In the genomic region with DNA sequence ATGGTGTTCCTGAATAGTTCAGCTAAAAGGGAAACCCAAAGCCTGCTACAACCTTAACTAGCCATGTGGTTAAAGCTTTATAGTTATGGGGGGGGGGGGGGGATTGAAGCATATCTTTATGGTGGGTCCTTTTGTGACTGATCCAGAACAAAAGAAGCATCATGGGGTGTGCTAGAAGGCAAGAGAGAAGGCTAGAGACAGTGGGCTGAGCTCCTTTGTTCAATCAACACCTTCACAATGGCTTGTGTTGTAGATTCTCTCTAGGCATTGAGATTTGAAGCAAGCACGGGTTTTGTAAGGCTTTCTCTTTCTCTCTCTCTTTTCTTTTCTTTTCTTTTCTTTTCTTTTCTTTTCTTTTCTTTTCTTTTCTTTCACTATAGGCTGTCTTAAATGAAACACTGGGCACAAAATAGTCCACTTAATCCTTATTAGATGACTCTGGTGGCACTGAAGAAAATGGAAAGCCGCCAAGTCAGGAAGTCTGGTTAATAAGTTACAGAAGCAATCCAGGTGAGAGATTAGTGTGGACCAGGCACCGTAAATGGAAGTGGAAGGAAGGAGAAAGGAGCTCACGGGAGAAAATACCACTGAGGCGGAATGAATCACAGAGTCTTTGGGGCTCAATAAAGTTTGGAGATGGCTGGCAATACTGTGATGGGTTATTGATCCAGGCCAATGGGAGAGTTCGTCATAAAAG, we compare ENCODE assay signal across 14 mouse cellular contexts. TPM values are rescaled to one million over a fixed set of nuclear protein-coding genes. Genes with fewer than 3 reads are reported as not detected.
DNase-seq lines count a peak whose midpoint lies in the region; ATAC-seq and TF ChIP-seq lines count a peak whose summit lies in the region.
"Had no signal": no experiment of that assay in that cellular context is flagged by ENCODE, and none has a peak within 500 bp of the region (broad histone marks: within the 10 kb centered on the region; RNA-seq: fewer than 3 reads in every experiment).

No protein-coding gene starts in this region.

- H3K4me1 ChIP-seq in liver, postnatal 0 days (ENCODE audit: insufficient read depth): peaks cover 3% of the 10 kb centered on the region
- 0 out of 2 replicates have a peak, but pooled peaks cover 7% of the 10 kb centered on the region for H3K4me1 ChIP-seq in kidney, postnatal 0 days (replicated peaks; ENCODE audit: insufficient read depth, low read length)
- no peaks in the 10 kb centered on the region for H3K4me1 ChIP-seq in lung, postnatal 0 days (ENCODE audit: insufficient read depth, low read depth, low read length)
- no peaks in the 10 kb centered on the region for H3K4me1 ChIP-seq in stomach, postnatal 0 days (replicated peaks; ENCODE audit: control insufficient read depth, insufficient read depth)
- H3K4me1 ChIP-seq: embryonic facial prominence, embryonic 12.5 days; heart, embryonic 12.5 days; neural tube, embryonic 13.5 days had no signal

- no peaks in the 10 kb centered on the region for H3K36me3 ChIP-seq in liver, postnatal 0 days (replicated peaks; ENCODE audit: insufficient read depth, low read length)
- no peaks in the 10 kb centered on the region for H3K36me3 ChIP-seq in kidney, postnatal 0 days (ENCODE audit: insufficient read depth, low read length)
- H3K36me3 ChIP-seq in lung, postnatal 0 days (ENCODE audit: insufficient read depth, low read length): no peaks in the 10 kb centered on the region
- H3K36me3 ChIP-seq in stomach, postnatal 0 days (ENCODE audit: control insufficient read depth, insufficient read depth, low read length): no peaks in the 10 kb centered on the region
- H3K36me3 ChIP-seq: embryonic facial prominence, embryonic 12.5 days; heart, embryonic 12.5 days; neural tube, embryonic 13.5 days had no signal

- no peaks in the 10 kb centered on the region for H3K9me3 ChIP-seq in liver, postnatal 0 days (ENCODE audit: low read length)
- no peaks in the 10 kb centered on the region for H3K9me3 ChIP-seq in kidney, postnatal 0 days (replicated peaks; ENCODE audit: low read length)
- H3K9me3 ChIP-seq in lung, postnatal 0 days (ENCODE audit: low read length): no peaks in the 10 kb centered on the region
- H3K9me3 ChIP-seq in stomach, postnatal 0 days (ENCODE audit: control insufficient read depth, low read length): no peaks in the 10 kb centered on the region
- H3K9me3 ChIP-seq: embryonic facial prominence, embryonic 12.5 days; heart, embryonic 12.5 days; neural tube, embryonic 13.5 days had no signal

- no peak overlapping the region for H3K9ac ChIP-seq in liver, postnatal 0 days (replicated peaks)
- H3K9ac ChIP-seq in kidney, postnatal 0 days (ENCODE audit: low read depth, low read length): no peak overlapping the region
- H3K9ac ChIP-seq in lung, postnatal 0 days (replicated peaks; ENCODE audit: low read depth): no peak overlapping the region
- no peak overlapping the region for H3K9ac ChIP-seq in stomach, postnatal 0 days (ENCODE audit: low read length)
- H3K9ac ChIP-seq: embryonic facial prominence, embryonic 12.5 days; heart, embryonic 12.5 days; liver, embryonic 14.5 days; neural tube, embryonic 13.5 days had no signal

- H3K4me3 ChIP-seq in liver, postnatal 0 days (ENCODE audit: low read depth, low read length): no peak overlapping the region
- no peak overlapping the region for H3K4me3 ChIP-seq in kidney, postnatal 0 days (replicated peaks; ENCODE audit: low read depth, low read length)
- no peak overlapping the region for H3K4me3 ChIP-seq in lung, postnatal 0 days (ENCODE audit: low read depth, low read length)
- H3K4me3 ChIP-seq in stomach, postnatal 0 days (ENCODE audit: low read depth, low read length): no peak overlapping the region
- H3K4me3 ChIP-seq: embryonic facial prominence, embryonic 12.5 days; heart, embryonic 12.5 days; neural tube, embryonic 13.5 days had no signal

- ATAC-seq in liver, postnatal 0 days: peak; percentile 48; the same call in 1 of the 2 replicates
- peak; percentile 57; the same call in 1 of the 2 replicates for ATAC-seq in kidney, postnatal 0 days (replicated peaks; ENCODE audit: low FRiP score, low read depth)
- peak; percentile 62 for ATAC-seq in lung, postnatal 0 days
- ATAC-seq in stomach, postnatal 0 days (ENCODE audit: low FRiP score, low TSS enrichment): peak; percentile 74

- no peak for TF ChIP-seq CTCF in liver, postnatal 0 days (IDR thresholded peaks at IDR 0.05; ENCODE audit: low read depth)
- no peak for TF ChIP-seq CTCF in kidney, postnatal 0 days (IDR thresholded peaks at IDR 0.05; ENCODE audit: low read depth)
- TF ChIP-seq CTCF in lung, postnatal 0 days (IDR thresholded peaks at IDR 0.05): no peak
- TF ChIP-seq CTCF in stomach, postnatal 0 days (IDR thresholded peaks at IDR 0.05; ENCODE audit: low read depth): no peak

- H3K27me3 ChIP-seq in liver, postnatal 0 days (ENCODE audit: insufficient read depth, low read length): no peaks in the 10 kb centered on the region
- H3K27me3 ChIP-seq in kidney, postnatal 0 days (ENCODE audit: insufficient read depth, low read length): no peaks in the 10 kb centered on the region
- no peaks in the 10 kb centered on the region for H3K27me3 ChIP-seq in lung, postnatal 0 days (replicated peaks; ENCODE audit: insufficient read depth, low read length)
- H3K27me3 ChIP-seq in stomach, postnatal 0 days (ENCODE audit: control insufficient read depth, insufficient read depth, low read length): no peaks in the 10 kb centered on the region
- H3K27me3 ChIP-seq: embryonic facial prominence, embryonic 12.5 days; neural tube, embryonic 13.5 days had no signal

- H3K27ac ChIP-seq in liver, postnatal 0 days (ENCODE audit: low read depth): peak overlapping the region; percentile 62
- peak overlapping the region; percentile 25; the same call in 1 of the 2 replicates for H3K27ac ChIP-seq in kidney, postnatal 0 days
- no peak overlapping the region for H3K27ac ChIP-seq in lung, postnatal 0 days (ENCODE audit: low read length)
- peak overlapping the region; percentile 85 for H3K27ac ChIP-seq in stomach, postnatal 0 days (replicated peaks)
- H3K27ac ChIP-seq: embryonic facial prominence, embryonic 12.5 days; liver, embryonic 14.5 days; neural tube, embryonic 13.5 days had no signal

- peak overlapping the region; percentile 42; the same call in 1 of the 2 replicates for H3K4me2 ChIP-seq in liver, postnatal 0 days (ENCODE audit: low read depth, low read length)
- H3K4me2 ChIP-seq in kidney, postnatal 0 days (ENCODE audit: low read length): no peak overlapping the region
- no peak overlapping the region for H3K4me2 ChIP-seq in lung, postnatal 0 days (replicated peaks; ENCODE audit: low read depth, low read length)
- 0 out of 2 replicates have a peak overlapping the region, but pooled peaks have one; percentile 5 for H3K4me2 ChIP-seq in stomach, postnatal 0 days (replicated peaks; ENCODE audit: low read depth)
- H3K4me2 ChIP-seq: embryonic facial prominence, embryonic 12.5 days; heart, embryonic 12.5 days; neural tube, embryonic 13.5 days had no signal

- DNase-seq in liver, postnatal 0 days: peak; percentile 25
- DNase-seq in liver: no peak
- peak; percentile 41 for DNase-seq in kidney, postnatal 0 days (ENCODE audit: low spot score)
- DNase-seq in lung, postnatal 0 days (ENCODE audit: low spot score): peak; percentile 57
- DNase-seq in stomach, postnatal 0 days (ENCODE audit: low spot score): peak; percentile 60
- DNase-seq in embryo, embryonic 10 days (ENCODE audit: low spot score): no peak
- no peak for DNase-seq in cerebellum, adult 9-11 months
- no peak for DNase-seq in thymus, postnatal 4 days
- DNase-seq: cerebellum, postnatal 25 days; heart, postnatal 4 days had no signal

- TF ChIP-seq EP300 in liver, postnatal 0 days (IDR thresholded peaks at IDR 0.05; ENCODE audit: low read depth): no peak
- no peak for TF ChIP-seq EP300 in lung, postnatal 0 days (IDR thresholded peaks at IDR 0.05)
- TF ChIP-seq EP300 in stomach, postnatal 0 days (optimal IDR thresholded peaks at IDR 0.05): no peak

- 66% methylated on average over 6 of the region's 6 CpGs for WGBS in liver, postnatal 0 days (ENCODE audit: insufficient replicate concordance)
- WGBS in kidney, postnatal 0 days: 69% methylated on average over 6 of the region's 6 CpGs
- WGBS in lung, postnatal 0 days: 63% methylated on average over 6 of the region's 6 CpGs
- WGBS in stomach, postnatal 0 days: 57% methylated on average over 6 of the region's 6 CpGs

RNA-seq across cellular contexts. Expression of gene Elovl7, which starts 15.6 kb away (rescaled TPM):
- 3.6 and 3.7 TPM in 2 replicates for polyA plus RNA-seq in liver, postnatal 0 days (2015; fragmentation: Nextera tagmentation; extraction: Ambion mirVana)
- polyA plus RNA-seq in kidney, postnatal 0 days (2015; fragmentation: Nextera tagmentation; extraction: Ambion mirVana): 34.5 and 37.2 TPM in 2 replicates
- 10.1 and 12.9 TPM in 2 replicates for polyA plus RNA-seq in lung, postnatal 0 days (2015; fragmentation: Nextera tagmentation; extraction: Ambion mirVana)
- 71.0 and 73.3 TPM in 2 replicates for polyA plus RNA-seq in stomach, postnatal 0 days (2015; fragmentation: Nextera tagmentation; extraction: Ambion mirVana)

Comparison
In these comparisons a context has a peak if more than half of its experiments do, and no peak if none do; other contexts are left out.
1. DNase-seq: peak in liver, postnatal 0 days (single experiment), kidney, postnatal 0 days (single experiment), lung, postnatal 0 days (single experiment) and stomach, postnatal 0 days (single experiment); none in liver (single experiment), embryo, embryonic 10 days (single experiment), cerebellum, adult 9-11 months (single experiment) and thymus, postnatal 4 days (single experiment).
2. H3K4me2 ChIP-seq: peak in liver, postnatal 0 days (single experiment) and stomach, postnatal 0 days (single experiment); none in kidney, postnatal 0 days (single experiment) and lung, postnatal 0 days (single experiment).
3. Peak in every context shown above with its lines, with median percentiles within 50 percentile points of each other: ATAC-seq.